Mouse (Mus musculus) kidney, adult 2 months (tissue): ENCODE results near the gene Ropn1l. TPM values are rescaled to one million over a fixed set of nuclear protein-coding genes. Genes with fewer than 3 reads are reported as not detected.

Experiments
- DNase-seq: peaks from one replicate; pipeline ENCODE4 v3.0.0; 2021
- H3K27ac ChIP-seq: fragments of 200-500 bp; 2 replicates; pipeline ENCODE4 v1.5.1; 2012; ENCODE audit warnings: low read depth, low read length, control low read depth, inconsistent platforms; ENCODE audit not compliant: insufficient read depth
- H3K27me3 ChIP-seq: fragments of 200-500 bp; replicated peaks from 2 replicates; pipeline ENCODE4 v1.6.1; 2012; ENCODE audit warnings: mild to moderate bottlenecking, moderate library complexity, low read length, inconsistent platforms; ENCODE audit not compliant: control insufficient read depth, insufficient read depth
- H3K36me3 ChIP-seq: fragments of 200-500 bp; 2 replicates; pipeline ENCODE4 v1.6.1; 2012; ENCODE audit warnings: mild to moderate bottlenecking, moderate library complexity, low read length, inconsistent platforms; ENCODE audit not compliant: control insufficient read depth, insufficient read depth
- H3K4me1 ChIP-seq: fragments of 200-500 bp; 2 replicates; pipeline ENCODE4 v1.6.1; 2011; ENCODE audit warnings: low read length; ENCODE audit not compliant: control insufficient read depth, insufficient read depth
- H3K4me3 ChIP-seq: fragments of 200-500 bp; 2 replicates; pipeline ENCODE4 v1.5.1; 2011; ENCODE audit warnings: mild to moderate bottlenecking, low read depth, low read length, control low read depth; ENCODE audit not compliant: insufficient read depth
- CTCF ChIP-seq: fragments of 200-500 bp; conservative IDR thresholded peaks from 2 replicates; pipeline ENCODE4 v1.5.1; 2011; ENCODE audit warnings: low read depth, mild to moderate bottlenecking, control low read depth, low read length, moderate library complexity, mixed read lengths; ENCODE audit not compliant: insufficient read depth, insufficient read length
- POLR2A ChIP-seq: fragments of 200-500 bp; IDR thresholded peaks from one replicate; pipeline ENCODE4 v1.6.1; 2011; ENCODE audit warnings: low read depth, low read length, control low read depth
- WGBS: fragments of 180-500 bp; shearing (Covaris S2); methylation state at CpG from one replicate; pipeline ENCODE4 v1.1.7; 2018; 5-methylcytosine and 5-hydroxymethylcytosine counted together
- polyA plus RNA-seq: library from polyadenylated mRNA; depleted of rRNA; stranded (reverse); fragments of >200 nt; gene quantifications from 2 replicates; pipeline ENCODE4 v1.2.3, GENCODE M21; 2012

Gene Ropn1l
- polyA plus RNA-seq, 1 experiment = 5.6 TPM

GRCm38 (mm10) chr15:31407490-31407889 lies 46.0 kb downstream of the Ropn1l start:
- TF ChIP-seq POLR2A (no peak), CTCF (no peak)
- Histone ChIP-seq H3K4me1 (peaks cover 34% of the 10 kb centered on the region), H3K36me3 (no peaks in the 10 kb centered on the region), H3K27me3 (no peaks in the 10 kb centered on the region), H3K27ac (peak overlapping the region; percentile 98), H3K4me3 (no peak overlapping the region)
- DNase-seq = peak; percentile 96
- 32% methylated on average over 4 of the region's 4 CpGs for WGBS

DNA sequence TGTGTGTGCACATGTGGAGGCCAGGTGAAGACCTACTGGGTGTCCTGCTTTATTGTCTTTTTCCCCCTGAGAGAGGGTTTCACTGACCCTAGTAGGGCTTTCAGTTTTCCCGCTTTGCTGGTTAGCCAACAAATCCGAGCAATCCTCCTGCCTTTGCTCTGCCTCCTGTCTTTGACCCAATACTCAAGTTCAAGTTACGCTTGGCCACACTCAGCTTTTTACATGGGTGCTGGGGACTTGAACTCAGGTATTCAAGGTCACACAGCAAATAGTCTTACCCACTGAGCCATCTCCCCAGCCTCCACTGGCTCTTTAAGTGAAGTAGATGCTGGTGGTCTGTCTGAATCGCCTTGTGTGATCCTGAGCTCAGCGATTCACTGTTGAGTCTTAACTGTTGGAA lies 46.7 kb downstream of the Ropn1l start:
- H3K27ac ChIP-seq = peak overlapping the region; percentile 98
- 51% methylated on average over 5 of the region's 5 CpGs for WGBS

GRCm38 (mm10) chr15:31404346-31404745 lies 49.2 kb downstream of the Ropn1l start:
- Histone ChIP-seq H3K27me3 (no peaks in the 10 kb centered on the region), H3K36me3 (no peaks in the 10 kb centered on the region), H3K4me1 (peaks cover 25% of the 10 kb centered on the region), H3K4me3 (no peak overlapping the region), H3K27ac (no peak overlapping the region)
- no peak for TF ChIP-seq CTCF
- no peak for TF ChIP-seq POLR2A
- no peak for DNase-seq
- WGBS = 94% methylated on average over 8 of the region's 8 CpGs

More for the DNA sequence above, 46.7 kb downstream of the Ropn1l start:
- peak; percentile 87 for DNase-seq
- no peak for TF ChIP-seq POLR2A
- no peak for TF ChIP-seq CTCF
- peaks cover 34% of the 10 kb centered on the region for H3K4me1 ChIP-seq
- H3K4me3 ChIP-seq = no peak overlapping the region
- H3K36me3 ChIP-seq = no peaks in the 10 kb centered on the region
- no peaks in the 10 kb centered on the region for H3K27me3 ChIP-seq

DNA sequence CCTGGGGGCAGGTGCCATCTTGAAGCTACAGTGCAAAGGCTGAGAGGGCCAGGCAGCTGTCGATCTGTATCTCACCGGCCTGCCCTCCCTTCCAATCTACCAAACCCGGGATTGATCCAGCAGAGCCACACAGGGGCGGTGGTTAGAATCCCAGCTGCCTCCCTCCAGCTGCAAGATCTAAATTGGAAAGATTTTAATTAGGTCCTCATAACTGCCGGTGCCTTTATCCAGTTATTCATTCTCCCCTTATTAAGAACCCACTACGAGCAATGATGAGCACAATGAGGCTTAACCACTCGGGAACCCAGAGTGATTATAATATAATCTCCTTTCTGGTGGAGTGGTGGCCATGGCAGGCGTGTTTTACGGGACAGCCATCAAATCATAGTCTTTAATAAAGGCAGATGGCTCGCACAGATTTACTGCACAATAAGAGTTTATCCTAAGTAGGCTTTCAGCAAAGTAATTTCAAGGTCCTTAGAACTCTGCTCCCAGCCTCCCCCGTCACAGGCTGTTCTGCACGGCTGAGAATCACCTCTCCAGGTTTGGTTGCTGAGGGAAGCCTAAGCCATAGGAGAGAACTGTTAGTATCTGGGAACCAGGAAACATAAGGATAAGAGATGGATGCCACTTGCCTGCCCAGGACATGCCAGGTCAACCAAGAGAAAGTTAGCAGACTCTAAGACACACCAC lies 51.2 kb downstream of the Ropn1l start:
- DNase-seq = no peak
- no peaks in the 10 kb centered on the region for H3K27me3 ChIP-seq
- 73% methylated on average over 12 of the region's 12 CpGs for WGBS
- TF ChIP-seq CTCF = no peak
- TF ChIP-seq POLR2A = no peak
- H3K36me3 ChIP-seq = no peaks in the 10 kb centered on the region
- H3K4me1 ChIP-seq = peaks cover 14% of the 10 kb centered on the region; the same call in 1 of the 2 replicates
- no peak overlapping the region for H3K4me3 ChIP-seq
- H3K27ac ChIP-seq = no peak overlapping the region

- TF ChIP-seq CTCF (no peak), POLR2A (no peak)
- Histone ChIP-seq H3K4me3 (no peak overlapping the region), H3K27ac (no peak overlapping the region), H3K27me3 (no peaks in the 10 kb centered on the region), H3K4me1 (peaks cover 9% of the 10 kb centered on the region; the same call in 1 of the 2 replicates), H3K36me3 (no peaks in the 10 kb centered on the region)
- DNase-seq = no peak
- WGBS = 69% methylated on average over 3 of the region's 3 CpGs
Observed at GRCm38 (mm10) chr15:31400974-31401373, 52.6 kb downstream of the Ropn1l start.

DNA sequence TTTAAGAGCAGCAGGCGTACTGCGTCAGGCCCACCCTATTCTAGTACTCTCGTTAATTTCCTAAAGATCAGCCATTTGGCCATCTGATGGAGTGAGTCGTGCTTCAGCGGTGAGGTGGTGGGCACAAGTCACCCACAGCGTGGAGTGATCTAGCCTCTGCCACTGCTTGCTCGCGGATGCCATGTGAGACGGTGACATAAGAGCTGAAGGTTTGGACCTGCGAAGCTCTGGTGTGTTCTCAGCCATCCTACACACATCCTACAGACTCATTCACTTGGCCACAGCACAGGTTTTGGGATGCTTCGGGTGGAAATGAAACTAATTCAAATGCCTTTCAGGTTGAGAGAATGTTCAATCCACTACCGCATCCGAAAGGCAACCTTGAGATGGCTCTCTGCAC lies 54.8 kb downstream of the Ropn1l start:
- no peak overlapping the region for H3K4me3 ChIP-seq
- H3K27ac ChIP-seq = no peak overlapping the region
- TF ChIP-seq POLR2A (no peak), CTCF (no peak)
- no peak for DNase-seq
- no peaks in the 10 kb centered on the region for H3K36me3 ChIP-seq
- peaks cover 11% of the 10 kb centered on the region; the same call in 1 of the 2 replicates for H3K4me1 ChIP-seq
- WGBS = 96% methylated on average over 13 of the region's 13 CpGs
- H3K27me3 ChIP-seq = no peaks in the 10 kb centered on the region

DNA sequence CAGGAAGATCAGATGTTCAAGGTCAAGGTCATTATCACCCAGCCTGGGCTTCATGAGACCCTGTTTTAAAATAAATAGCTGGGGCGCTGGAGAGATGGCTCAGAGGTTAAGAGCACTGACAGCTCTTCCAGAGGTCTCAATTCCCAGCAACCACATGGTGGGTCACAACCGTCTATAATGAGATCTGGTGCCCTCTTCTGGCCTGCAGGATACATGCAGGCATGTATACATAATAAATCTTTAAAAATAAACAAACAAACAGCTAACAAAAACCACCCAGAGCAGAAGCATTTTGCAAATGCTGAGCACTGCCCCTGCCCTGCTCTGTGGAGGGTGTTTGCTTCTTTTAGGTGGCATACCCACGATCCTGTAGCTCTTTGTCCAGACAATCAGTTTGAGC lies 56.2 kb downstream of the Ropn1l start:
- Histone ChIP-seq H3K36me3 (no peaks in the 10 kb centered on the region), H3K27ac (no peak overlapping the region), H3K4me1 (peaks cover 11% of the 10 kb centered on the region; the same call in 1 of the 2 replicates), H3K4me3 (no peak overlapping the region), H3K27me3 (no peaks in the 10 kb centered on the region)
- no peak for DNase-seq
- no peak for TF ChIP-seq CTCF
- no peak for TF ChIP-seq POLR2A
- WGBS = 85% methylated on average over 3 of the region's 3 CpGs

DNA sequence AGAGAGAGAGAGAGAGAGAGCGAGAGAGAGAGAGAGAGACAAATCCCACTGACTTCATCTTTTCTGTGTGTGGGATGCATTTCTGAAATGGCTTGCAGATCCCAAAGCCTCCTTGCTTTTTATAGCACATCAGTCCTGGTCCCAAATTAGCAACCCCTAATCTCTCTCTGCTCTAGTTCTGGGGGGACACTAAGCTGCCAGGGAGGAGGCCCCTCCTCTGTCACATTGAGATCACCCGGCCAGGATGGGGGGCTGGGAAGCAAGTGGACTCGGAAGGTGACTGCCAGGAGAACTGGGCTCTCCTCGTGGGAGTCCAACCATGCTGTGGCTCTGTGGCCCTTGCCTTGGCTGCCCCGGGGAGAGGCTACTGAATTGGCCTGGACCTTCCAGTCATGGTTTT lies 56.8 kb downstream of the Ropn1l start:
- TF ChIP-seq POLR2A (no peak), CTCF (no peak)
- Histone ChIP-seq H3K27me3 (no peaks in the 10 kb centered on the region), H3K36me3 (no peaks in the 10 kb centered on the region), H3K4me3 (no peak overlapping the region), H3K27ac (peak overlapping the region; percentile 24; the same call in 1 of the 2 replicates), H3K4me1 (peaks cover 11% of the 10 kb centered on the region; the same call in 1 of the 2 replicates)
- no peak for DNase-seq
- 54% methylated on average over 5 of the region's 5 CpGs for WGBS
